Mouse (Mus musculus): ENCODE results near the gene Hus1b. TPM values are rescaled to one million over a fixed set of nuclear protein-coding genes. Genes with fewer than 3 reads are reported as not detected.

The Hus1b gene
- 0.23 TPM for polyA plus RNA-seq (2017; shearing (Covaris generic))

DNA sequence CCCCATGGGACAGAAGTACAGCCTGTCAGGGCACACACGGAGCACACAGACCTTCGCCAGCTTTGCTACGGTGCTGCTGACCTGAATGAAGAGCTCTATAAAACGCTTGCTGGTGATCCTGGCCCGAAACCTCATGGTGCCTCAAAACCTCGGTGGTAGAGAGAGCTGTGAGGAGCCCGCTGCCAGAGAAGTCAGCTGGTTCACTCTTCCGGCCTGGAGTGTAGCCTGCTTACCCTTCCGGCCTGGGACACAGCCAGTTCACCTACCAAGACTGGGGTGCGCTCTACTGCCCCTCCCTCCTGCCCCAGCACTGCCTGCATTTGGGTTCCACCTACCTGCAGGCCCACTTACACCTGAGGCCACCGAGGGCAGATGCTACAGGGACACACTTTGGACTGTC lies at the start of gene Hus1b:
TSS of gene Hus1b (minus strand) at position 220 of the 400 bp plus-strand sequence.

DNA sequence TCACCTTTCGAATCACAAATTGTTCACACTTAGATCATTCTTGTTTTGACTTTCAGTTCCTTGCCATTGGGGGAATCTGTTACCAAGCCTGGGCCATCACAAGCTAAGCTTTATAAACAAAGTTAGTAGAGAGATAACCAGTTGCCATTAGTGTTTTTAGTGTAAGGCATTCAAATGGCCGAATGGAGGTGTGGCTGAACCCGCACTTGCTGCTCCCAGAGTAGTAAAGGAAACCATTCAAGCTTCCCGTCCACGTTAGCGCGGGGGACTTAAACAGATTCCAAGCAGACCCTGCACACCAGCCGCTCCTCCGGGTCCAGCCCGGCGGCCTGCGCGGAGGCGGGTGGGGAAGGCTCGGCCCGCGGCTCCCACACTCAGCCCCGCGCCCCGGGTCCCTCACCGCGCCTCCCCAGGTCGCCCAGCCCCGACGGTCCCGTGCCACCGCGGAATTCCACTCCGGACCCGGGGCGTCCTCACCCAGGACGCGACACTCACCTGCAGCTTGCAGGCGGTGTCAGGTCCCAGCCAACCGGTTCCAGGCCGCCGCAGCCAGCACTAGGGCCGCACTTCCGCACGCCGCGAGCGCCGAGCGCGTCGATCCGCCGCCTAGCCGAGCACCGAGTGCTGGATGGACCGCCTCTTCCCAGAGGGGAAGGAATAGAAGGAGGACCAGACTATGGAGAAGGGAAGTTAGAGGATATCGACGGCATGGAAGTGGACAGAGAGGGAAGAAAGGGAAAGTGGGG lies 26.1 kb upstream of the Hus1b start, which contains the start of the genes Exoc2 and Gm5447:
TSS of gene Exoc2 (minus strand) at position 593 of the 746 bp plus-strand sequence.
TSS of gene Gm5447 (plus strand) at position 704 of the 746 bp plus-strand sequence.

Other genes with a start within 250 kb of the Hus1b start
- 33.0 TPM for gene Irf4, start 198.5 kb downstream of the Hus1b start, polyA plus RNA-seq (2017; shearing (Covaris generic))
- gene Exoc2, start 26.3 kb upstream of the Hus1b start, polyA plus RNA-seq (2017; shearing (Covaris generic)) = 114 TPM
- gene Gm5447, start 26.4 kb upstream of the Hus1b start, polyA plus RNA-seq (2017; shearing (Covaris generic)) = not detected

Data from activated CD4-positive, CD25-positive, alpha-beta regulatory T cell, adult 9 weeks (primary cell).